8 mouse cellular contexts compared by ENCODE assay signal in the genomic region with DNA sequence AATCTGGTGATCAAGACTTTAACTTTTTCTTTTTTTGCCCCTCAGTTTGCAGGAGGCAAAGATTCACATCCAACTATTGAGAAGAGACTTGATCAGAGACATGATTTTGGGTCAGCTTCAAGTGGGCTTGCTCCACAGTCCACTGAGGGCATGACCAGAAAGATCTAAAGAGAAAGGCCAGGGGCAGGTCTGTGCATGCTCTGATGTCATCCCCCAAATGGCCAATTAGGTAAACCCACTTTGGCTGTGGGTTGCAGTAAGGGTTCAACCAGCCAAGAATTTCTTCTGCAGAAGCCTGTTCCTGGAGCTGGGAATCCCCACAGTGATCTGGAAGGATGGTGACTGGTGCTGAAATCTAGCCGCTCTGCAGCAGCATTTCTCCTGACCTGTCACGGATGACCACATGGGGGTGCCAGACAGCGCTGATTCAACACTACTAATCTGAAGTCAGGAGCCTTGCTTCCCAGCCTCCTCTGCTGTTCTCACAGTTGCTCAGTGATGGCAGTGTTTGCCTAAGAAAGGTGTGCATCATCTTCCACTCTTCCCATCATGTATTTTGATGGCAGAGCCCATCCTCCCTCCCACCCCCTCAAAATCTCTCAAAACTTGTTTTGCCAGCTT. TPM values are rescaled to one million over a fixed set of nuclear protein-coding genes. Genes with fewer than 3 reads are reported as not detected.
DNase-seq lines count a peak whose midpoint lies in the region; ATAC-seq and TF ChIP-seq lines count a peak whose summit lies in the region.

No protein-coding gene starts in this region.

- peak; percentile 60 to 81 for DNase-seq in spleen, adult 18-20 months
- no peak for DNase-seq in spleen, adult 12 weeks (ENCODE audit: low spot score)
- DNase-seq in embryo, embryonic 10 days (ENCODE audit: low spot score) = peak; percentile 83
- DNase-seq in gastrocnemius, postnatal 36 days = peak; percentile 43 to 55
- DNase-seq in kidney, adult 2 months = peak; percentile 65
- DNase-seq in limb, embryonic 14.5 days (ENCODE audit: low spot score) = peak; percentile 75
- peak; percentile 78 for DNase-seq in splenic B cell, adult 2 months (ENCODE audit: low read depth, low spot score)

- H3K9me3 ChIP-seq in limb, embryonic 14.5 days (ENCODE audit: control insufficient read depth, low read length) = no peaks in the 10 kb centered on the region

- H3K27me3 ChIP-seq in kidney, adult 2 months (replicated peaks; ENCODE audit: control insufficient read depth, insufficient read depth, low read length) = no peaks in the 10 kb centered on the region
- H3K27me3 ChIP-seq in limb, embryonic 14.5 days (ENCODE audit: control insufficient read depth, insufficient read depth, low read length) = no peaks in the 10 kb centered on the region
- no peaks in the 10 kb centered on the region for H3K27me3 ChIP-seq in myocyte (ENCODE audit: control insufficient read depth, insufficient read depth, insufficient read length)
- H3K27me3 ChIP-seq in splenic B cell, adult 2 months (ENCODE audit: control insufficient read depth, insufficient read depth, low read length, poor library complexity, severe bottlenecking) = no peaks in the 10 kb centered on the region

- H3ac ChIP-seq in myocyte (ENCODE audit: control insufficient read depth, insufficient read length) = no peak overlapping the region

- no peak overlapping the region for H3K4me3 ChIP-seq in kidney, adult 2 months (ENCODE audit: insufficient read depth, low read depth, low read length)
- H3K4me3 ChIP-seq in limb, embryonic 14.5 days (replicated peaks; ENCODE audit: low read length) = no peak overlapping the region
- H3K4me3 ChIP-seq in myocyte = no peak overlapping the region

- WGBS in kidney, adult 2 months = 17% methylated on average over 3 of the region's 3 CpGs
- WGBS in limb, embryonic 14.5 days = 12% methylated on average over 3 of the region's 3 CpGs

- TF ChIP-seq CTCF in kidney, adult 2 months (conservative IDR thresholded peaks at IDR 0.05; ENCODE audit: insufficient read depth, insufficient read length, low read depth, low read length) = peak; percentile 78

- no peaks in the 10 kb centered on the region for H3K79me2 ChIP-seq in myocyte (ENCODE audit: control insufficient read depth, insufficient read depth)

- peak; percentile 57; the same call in 1 of the 2 replicates for ATAC-seq in limb, embryonic 14.5 days (ENCODE audit: low FRiP score, low read depth)

- intact Hi-C loops in gastrocnemius, postnatal 36 days (cut with DNase I) = loop anchor here (10.0 kb wide), 2 partner anchors 100 to 180 kb away; no protein-coding TSS in a partner anchor

- no peak for TF ChIP-seq POLR2A in kidney, adult 2 months (IDR thresholded peaks at IDR 0.05; ENCODE audit: low read depth, low read length)
- TF ChIP-seq POLR2A in limb, embryonic 14.5 days (IDR thresholded peaks at IDR 0.05; ENCODE audit: borderline replicate concordance, extremely low read depth, insufficient read depth, insufficient read length) = no peak
- no peak for TF ChIP-seq POLR2A in myocyte (IDR thresholded peaks at IDR 0.05; ENCODE audit: insufficient read length, low read depth)

- no peak overlapping the region for H3K9ac ChIP-seq in limb, embryonic 14.5 days (ENCODE audit: low read depth, low read length, severe bottlenecking)

- H3K4me1 ChIP-seq in kidney, adult 2 months (ENCODE audit: control insufficient read depth, insufficient read depth, low read length) = no peaks in the 10 kb centered on the region
- no peaks in the 10 kb centered on the region for H3K4me1 ChIP-seq in limb, embryonic 14.5 days (ENCODE audit: control insufficient read depth, insufficient read depth, low read length)

- H3K4me2 ChIP-seq in limb, embryonic 14.5 days (replicated peaks; ENCODE audit: low read depth, low read length, severe bottlenecking) = no peak overlapping the region
- no peak overlapping the region for H3K4me2 ChIP-seq in myocyte (ENCODE audit: low read depth)

- peaks cover 2% of the 10 kb centered on the region; the same call in 1 of the 2 replicates for H3K36me3 ChIP-seq in kidney, adult 2 months (ENCODE audit: control insufficient read depth, insufficient read depth, low read length)
- peaks cover 37% of the 10 kb centered on the region for H3K36me3 ChIP-seq in limb, embryonic 14.5 days (ENCODE audit: control insufficient read depth, insufficient read depth, low read length)
- H3K36me3 ChIP-seq in myocyte (ENCODE audit: control insufficient read depth, insufficient read depth) = peaks cover 17% of the 10 kb centered on the region
- no peaks in the 10 kb centered on the region for H3K36me3 ChIP-seq in splenic B cell, adult 2 months (ENCODE audit: control insufficient read depth, insufficient read depth, low read length, poor library complexity, severe bottlenecking)

- H3K27ac ChIP-seq in kidney, adult 2 months (ENCODE audit: insufficient read depth, low read depth, low read length) = no peak overlapping the region
- H3K27ac ChIP-seq in limb, embryonic 14.5 days (replicated peaks; ENCODE audit: low read depth, low read length) = no peak overlapping the region

TF ChIP-seq in myocyte, 11 proteins besides CTCF, POLR2A, EP300 and RAD21:
- TF ChIP-seq REST (IDR thresholded peaks at IDR 0.05; ENCODE audit: insufficient read depth, insufficient read length) = no peak
- TF ChIP-seq POLR2AphosphoS2 (IDR thresholded peaks at IDR 0.05; ENCODE audit: insufficient read length, low read depth) = peak; percentile 26

RNA-seq across cellular contexts. Expression of a gene that starts 39.8 kb away (rescaled TPM):
- total RNA-seq in gastrocnemius, postnatal 36 days (2021) = 1 to 10 TPM; 3.2 to 4.0 TPM
- 2.7 and 2.9 TPM in 2 replicates for polyA plus RNA-seq in kidney, adult 2 months (2012; rRNA removed)
- 10.0 and 12.3 TPM in 2 replicates for polyA plus RNA-seq in limb, embryonic 14.5 days (2012; rRNA removed)
- polyA plus RNA-seq in limb, embryonic 14.5 days (2014; fragmentation: Nextera tagmentation; extraction: Ambion mirVana) = 14.2 and 17.1 TPM in 2 replicates
- 3.2 TPM for polyA plus RNA-seq in myocyte (2012; fragmentation: generic; extraction: Trizol)
